20 mouse cellular contexts compared by ENCODE assay signal in genomic region chr8:49236021-49236821, GRCm38 (mm10).
DNase-seq lines count a peak whose midpoint lies in the region; ATAC-seq lines count a peak whose summit lies in the region.
"Had no signal": no experiment of that assay in that cellular context is flagged by ENCODE, and none has a peak within 500 bp of the region (broad histone marks: within the 10 kb centered on the region; RNA-seq: fewer than 3 reads in every experiment).

No protein-coding gene starts in this region.

- H3K9ac ChIP-seq in midbrain, embryonic 14.5 days (replicated peaks; ENCODE audit: low read length): no peak overlapping the region
- no peak overlapping the region for H3K9ac ChIP-seq in hindbrain, embryonic 13.5 days
- H3K9ac ChIP-seq: heart, embryonic 13.5 days; liver, embryonic 12.5 days had no signal

- no peak overlapping the region for H3K4me3 ChIP-seq in midbrain, embryonic 14.5 days (replicated peaks; ENCODE audit: low read depth, low read length)
- H3K4me3 ChIP-seq in midbrain, embryonic 10.5 days: no peak overlapping the region
- H3K4me3 ChIP-seq in hindbrain, embryonic 13.5 days: no peak overlapping the region
- H3K4me3 ChIP-seq: gastrocnemius, adult 2 months; heart, embryonic 13.5 days; liver, embryonic 12.5 days; megakaryocyte, embryonic 14.5 days; myocyte had no signal

- WGBS in midbrain, embryonic 14.5 days: 61% methylated on average over 7 of the region's 7 CpGs
- 67% methylated on average over 7 of the region's 7 CpGs for WGBS in midbrain, embryonic 10.5 days
- 48% methylated on average over 7 of the region's 7 CpGs for WGBS in hindbrain, embryonic 13.5 days

- peaks cover 3% of the 10 kb centered on the region; the same call in 1 of the 2 replicates for H3K4me1 ChIP-seq in midbrain, embryonic 14.5 days (ENCODE audit: control insufficient read depth, insufficient read depth, low read length)
- H3K4me1 ChIP-seq in midbrain, embryonic 10.5 days: peaks cover 12% of the 10 kb centered on the region
- H3K4me1 ChIP-seq in hindbrain, embryonic 13.5 days (replicated peaks): peaks cover 6% of the 10 kb centered on the region; the same call in 1 of the 2 replicates
- H3K4me1 ChIP-seq: heart, embryonic 13.5 days; liver, embryonic 12.5 days; megakaryocyte, embryonic 14.5 days had no signal

- no peaks in the 10 kb centered on the region for H3K27me3 ChIP-seq in midbrain, embryonic 14.5 days (ENCODE audit: control insufficient read depth, insufficient read depth, low read length)
- H3K27me3 ChIP-seq in midbrain, embryonic 10.5 days (ENCODE audit: low read depth, poor library complexity, severe bottlenecking): no peaks in the 10 kb centered on the region
- no peaks in the 10 kb centered on the region for H3K27me3 ChIP-seq in hindbrain, embryonic 13.5 days
- H3K27me3 ChIP-seq: heart, embryonic 13.5 days; liver, embryonic 12.5 days; megakaryocyte, embryonic 14.5 days had no signal

- no peaks in the 10 kb centered on the region for H3K36me3 ChIP-seq in midbrain, embryonic 14.5 days (ENCODE audit: control insufficient read depth, insufficient read depth, low read length)
- no peaks in the 10 kb centered on the region for H3K36me3 ChIP-seq in midbrain, embryonic 10.5 days
- no peaks in the 10 kb centered on the region for H3K36me3 ChIP-seq in hindbrain, embryonic 13.5 days
- H3K36me3 ChIP-seq: heart, embryonic 13.5 days; liver, embryonic 12.5 days had no signal

- H3K27ac ChIP-seq in midbrain, embryonic 14.5 days (replicated peaks; ENCODE audit: low read depth, low read length): 0 out of 2 replicates have a peak overlapping the region, but pooled peaks have one; percentile 22
- H3K27ac ChIP-seq in midbrain, embryonic 10.5 days (replicated peaks): no peak overlapping the region; the same call in 1 of the 2 replicates
- peak overlapping the region; percentile 67 for H3K27ac ChIP-seq in hindbrain, embryonic 13.5 days
- H3K27ac ChIP-seq: gastrocnemius, adult 2 months; heart, embryonic 13.5 days; liver, embryonic 12.5 days had no signal

- peak; percentile 14 for DNase-seq in embryo, embryonic 10 days (ENCODE audit: low spot score)
- DNase-seq in embryo, embryonic 11 days: no peak
- peak; percentile 27 for DNase-seq in midbrain, embryonic 14.5 days
- no peak for DNase-seq in midbrain, embryonic 10.5 days (ENCODE audit: low spot score)
- no peak for DNase-seq in cerebellum, postnatal 36 days
- no peak for DNase-seq in adrenal gland, postnatal 4 days (ENCODE audit: low spot score in 2 of 2)
- no peak for DNase-seq in frontal cortex, postnatal 36 days (ENCODE audit: low spot score in 2 of 2)
- DNase-seq: adrenal gland, adult 2 months; cerebellum, adult 9-11 months; gastrocnemius, adult 2 months; heart, adult 11 months; kidney, adult 8-10 months; kidney, postnatal 25 days; lung, adult 2 months; thymus, postnatal 14 days had no signal

- no peak; the same call in 1 of the 2 replicates for ATAC-seq in midbrain, embryonic 14.5 days (ENCODE audit: low FRiP score, low TSS enrichment)
- ATAC-seq in hindbrain, embryonic 13.5 days (ENCODE audit: low FRiP score): no peak
- ATAC-seq: liver, embryonic 12.5 days had no signal

- no peak overlapping the region for H3K4me2 ChIP-seq in midbrain, embryonic 14.5 days (ENCODE audit: low read length)
- H3K4me2 ChIP-seq in hindbrain, embryonic 13.5 days: no peak overlapping the region
- H3K4me2 ChIP-seq: heart, embryonic 13.5 days; liver, embryonic 12.5 days had no signal

- H3K9me3 ChIP-seq in midbrain, embryonic 14.5 days (ENCODE audit: control insufficient read depth, low read length): no peaks in the 10 kb centered on the region
- H3K9me3 ChIP-seq in midbrain, embryonic 10.5 days (replicated peaks): no peaks in the 10 kb centered on the region
- no peaks in the 10 kb centered on the region for H3K9me3 ChIP-seq in hindbrain, embryonic 13.5 days
- H3K9me3 ChIP-seq: heart, embryonic 13.5 days; liver, embryonic 12.5 days; megakaryocyte, embryonic 14.5 days had no signal

Comparison
In these comparisons a context has a peak if more than half of its experiments do, and no peak if none do; other contexts are left out.
1. DNase-seq: peak in embryo, embryonic 10 days (single experiment) and midbrain, embryonic 14.5 days (single experiment); none in embryo, embryonic 11 days (single experiment), midbrain, embryonic 10.5 days (single experiment), cerebellum, postnatal 36 days (0 of 2), adrenal gland, postnatal 4 days (0 of 2) and frontal cortex, postnatal 36 days (0 of 2).